Mouse (Mus musculus): Measurements from ENCODE around the gene Gatad2a.

The Gatad2a gene

GRCm38 (mm10) chr8:69874654-69875053 is 121.5 kb downstream of the Gatad2a start:
- DNase-seq (ENCODE audit: low read depth, low spot score), result no peak

GRCm38 (mm10) chr8:69874155-69874554 is 122.0 kb downstream of the Gatad2a start:
- DNase-seq (ENCODE audit: low read depth, low spot score), result peak; percentile 35

GRCm38 (mm10) chr8:69870907-69871306 is 125.3 kb downstream of the Gatad2a start:
- DNase-seq (ENCODE audit: low read depth, low spot score), result no peak

DNA sequence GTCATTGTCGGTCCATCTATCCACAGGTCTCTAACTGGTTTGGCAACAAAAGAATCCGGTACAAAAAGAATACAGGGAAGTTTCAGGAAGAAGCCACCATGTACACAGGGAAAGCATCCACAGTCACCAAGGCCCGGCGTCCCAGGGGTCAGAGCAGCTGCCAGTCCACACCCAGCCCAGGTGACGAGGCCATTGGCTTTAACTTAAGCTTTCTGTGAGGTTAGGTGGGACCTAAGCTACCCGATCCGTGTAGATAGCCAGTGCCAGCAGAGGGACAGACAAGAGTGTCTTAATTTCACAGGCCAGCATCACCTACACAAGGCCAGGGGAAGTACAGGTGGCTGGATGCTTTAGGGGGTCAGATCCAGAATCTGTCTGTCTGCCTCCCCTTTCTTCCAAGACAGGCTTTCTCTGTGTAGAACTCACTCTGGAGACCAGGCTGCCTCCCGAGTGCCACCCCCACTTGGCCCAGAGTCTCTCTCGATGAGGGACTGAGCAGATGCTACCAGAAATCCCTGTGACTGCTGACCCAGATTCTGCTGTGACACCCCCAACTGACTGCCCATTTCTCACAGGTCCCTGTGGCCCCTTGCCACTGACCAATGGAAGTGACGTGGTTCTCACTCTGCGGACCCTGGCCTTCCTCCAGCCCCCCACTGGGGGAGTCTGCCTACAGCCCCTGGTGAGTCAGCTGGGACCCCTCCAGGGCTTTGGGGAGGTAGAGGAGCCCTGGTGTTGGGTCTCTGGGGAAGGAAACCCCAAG is 126.0 kb downstream of the Gatad2a start:
- no peak for DNase-seq (ENCODE audit: low read depth, low spot score)

DNA sequence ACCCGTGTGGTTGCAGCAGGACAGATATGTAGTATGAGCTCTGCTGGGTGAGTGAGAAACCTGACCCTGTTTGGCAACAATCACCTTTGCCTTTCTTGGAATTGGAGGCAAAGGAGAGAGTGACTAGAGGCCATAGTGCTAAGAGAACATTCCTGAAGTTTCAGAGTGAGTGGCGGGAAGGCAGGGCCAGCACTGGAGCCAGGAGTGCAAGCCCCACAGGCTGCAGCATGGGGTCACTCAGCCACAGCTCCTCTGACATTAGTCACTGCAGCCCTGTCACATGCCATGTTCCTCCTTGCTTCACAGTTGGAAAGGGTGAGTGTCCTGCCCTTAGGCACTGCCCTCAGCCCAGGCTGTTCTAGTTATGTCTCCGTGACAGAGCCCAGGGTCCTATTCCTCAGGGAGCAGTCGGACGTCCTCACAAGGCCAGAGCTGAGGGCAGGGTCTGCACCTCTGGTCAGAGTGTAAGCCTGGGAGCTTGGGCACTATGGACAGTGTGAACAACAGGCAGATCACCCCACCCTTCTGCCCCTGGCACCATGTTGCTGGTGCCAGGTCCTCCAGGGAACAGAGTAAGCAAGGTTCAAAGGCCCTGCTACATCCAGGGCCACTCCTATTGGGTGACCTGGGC is 128.4 kb downstream of the Gatad2a start:
- DNase-seq (ENCODE audit: low read depth, low spot score), result no peak

DNA sequence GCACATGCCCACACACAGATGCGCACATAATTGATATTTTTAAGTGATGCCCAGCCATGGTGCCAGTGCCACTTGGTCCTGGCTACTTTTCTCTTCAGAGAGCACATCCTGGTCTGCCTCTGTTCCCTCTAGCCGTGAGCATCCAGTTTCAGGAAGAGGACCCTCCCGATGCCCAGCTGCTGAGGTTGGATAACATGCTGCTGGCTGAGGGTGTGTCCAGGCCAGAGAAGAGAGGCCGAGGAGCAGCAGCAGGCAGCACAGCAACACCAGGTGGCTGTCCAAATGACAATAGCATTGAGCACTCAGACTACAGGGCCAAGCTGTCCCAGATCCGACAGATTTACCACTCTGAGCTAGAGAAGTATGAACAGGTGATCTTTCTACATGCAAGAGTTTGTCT is 132.0 kb downstream of the Gatad2a start:
- no peak for DNase-seq (ENCODE audit: low read depth, low spot score)

DNA sequence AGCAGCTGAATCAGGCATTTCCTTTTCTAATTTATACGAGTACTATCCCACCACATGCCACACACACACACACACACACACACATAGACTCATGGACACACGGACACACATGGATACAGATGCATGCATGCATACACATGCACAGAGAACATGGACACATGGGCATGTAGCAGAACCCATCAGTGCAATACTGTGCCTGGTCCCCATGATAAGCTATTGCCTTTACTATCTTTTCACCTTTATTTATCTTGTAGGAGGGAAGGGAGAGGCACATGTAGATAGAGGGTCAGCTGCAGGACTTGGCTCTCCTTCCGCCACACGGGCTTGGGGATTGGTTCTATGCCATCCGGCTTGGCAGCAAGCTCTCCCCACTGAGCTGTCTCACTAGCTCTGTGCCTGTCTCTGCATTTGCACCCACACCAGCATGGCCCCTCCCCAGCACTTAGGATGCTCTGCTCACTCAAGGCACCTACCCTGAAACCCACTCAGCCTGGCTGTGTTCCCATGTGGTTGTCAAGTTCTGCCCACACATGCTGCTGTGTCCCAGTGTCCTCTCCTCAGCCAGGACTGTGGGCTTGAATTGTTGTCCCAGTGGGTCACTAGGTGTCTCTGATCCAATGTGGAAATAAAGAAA is 132.7 kb downstream of the Gatad2a start:
- peak; percentile 23 for DNase-seq (ENCODE audit: low read depth, low spot score)

DNA sequence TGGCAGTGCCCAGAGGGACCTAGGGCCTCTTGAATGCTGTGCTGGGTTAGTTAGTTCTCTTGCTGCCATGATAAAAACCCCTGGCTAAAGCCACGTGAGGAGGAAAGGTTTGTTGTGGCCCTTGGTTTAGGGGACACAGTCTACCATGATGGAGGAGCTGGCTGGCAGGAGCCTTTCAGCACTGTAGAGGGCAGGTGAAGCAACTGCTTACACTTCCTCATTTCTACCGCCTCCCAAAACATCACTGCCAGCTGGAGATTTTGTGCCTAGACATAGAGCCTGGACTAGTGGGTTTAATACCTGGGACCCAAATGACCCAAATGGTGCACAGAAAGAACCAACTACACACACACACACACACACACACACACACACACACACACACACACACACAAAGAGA is 134.9 kb downstream of the Gatad2a start:
- no peak for DNase-seq (ENCODE audit: low read depth, low spot score)

DNA sequence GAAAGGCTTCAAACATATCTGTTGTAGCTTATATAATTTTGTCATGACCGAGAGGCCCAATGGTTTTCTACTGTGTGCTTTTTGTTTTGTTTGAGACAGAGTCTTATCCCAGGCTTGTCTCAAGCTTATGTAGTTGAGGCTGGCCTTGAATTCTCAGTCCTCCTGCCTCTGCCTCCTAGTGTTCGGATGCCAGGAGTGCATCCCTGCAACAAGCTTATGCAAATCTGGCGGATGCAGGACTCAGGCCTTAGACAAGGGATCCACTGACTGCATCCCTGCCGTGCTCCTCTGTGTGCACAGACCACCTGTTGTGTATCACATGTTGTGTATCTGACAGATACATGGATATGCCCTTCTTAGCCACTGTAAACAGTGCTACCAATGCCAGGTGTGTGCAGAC is 135.4 kb downstream of the Gatad2a start:
- no peak for DNase-seq (ENCODE audit: low read depth, low spot score)
